Mouse (Mus musculus) forebrain, embryonic 11.5 days (tissue): ENCODE measurements at regions not wholly inside any gene's neighbourhood (a gene's known extent, or its start where the extent isn't known, plus 50 kb on each side); places are given as distances from the start of the nearest gene placed in this dataset.

Experiments used
- ATAC-seq: fragments of 200-750 bp; cut with Nextera tagmentation; replicated peaks from 2 replicates; pipeline ENCODE4 v1.8.0; 2017; ENCODE audit warnings: moderate TSS enrichment; ENCODE audit not compliant: low FRiP score
- DNase-seq: peaks from one replicate; pipeline ENCODE4 v3.0.0-alpha.2; 2017; ENCODE audit warnings: low spot score
- H3K27ac ChIP-seq: fragments of 300-500 bp; sonication (generic); 2 replicates; pipeline ENCODE4 v1.5.1; 2014; ENCODE audit warnings: low read depth, low read length
- H3K27me3 ChIP-seq: fragments of 300-500 bp; sonication (generic); 2 replicates; pipeline ENCODE4 v1.6.1; 2014; ENCODE audit warnings: mild to moderate bottlenecking, low read length, mixed read lengths; ENCODE audit not compliant: control insufficient read depth, insufficient read depth
- H3K36me3 ChIP-seq: fragments of 300-500 bp; sonication (generic); 2 replicates; pipeline ENCODE4 v1.6.1; 2014; ENCODE audit warnings: mild to moderate bottlenecking, low read length, moderate library complexity, mixed read lengths; ENCODE audit not compliant: control insufficient read depth, insufficient read depth
- H3K4me1 ChIP-seq: fragments of 300-500 bp; sonication (generic); replicated peaks from 2 replicates; pipeline ENCODE4 v1.6.1; 2014; ENCODE audit warnings: low read length, mixed read lengths; ENCODE audit not compliant: control insufficient read depth, insufficient read depth
- H3K4me2 ChIP-seq: fragments of 300-500 bp; sonication (generic); 2 replicates; pipeline ENCODE4 v1.6.1; 2014; ENCODE audit warnings: low read depth, mild to moderate bottlenecking, low read length, moderate library complexity, mixed read lengths; ENCODE audit not compliant: severe bottlenecking
- H3K4me3 ChIP-seq: fragments of 300-500 bp; sonication (generic); 2 replicates; pipeline ENCODE4 v1.5.1; 2014; ENCODE audit warnings: low read depth, low read length
- H3K9ac ChIP-seq: fragments of 300-500 bp; sonication (generic); 2 replicates; pipeline ENCODE4 v1.6.1; 2014; ENCODE audit warnings: low read length
- H3K9me3 ChIP-seq: fragments of 300-500 bp; sonication (generic); 2 replicates; pipeline ENCODE4 v1.6.1; 2016; ENCODE audit warnings: low read length, mixed read lengths; ENCODE audit not compliant: control insufficient read depth
- WGBS: fragments of 180-500 bp; shearing (Covaris S2); extraction: QIAGEN DNeasy Blood & Tissue Kit; methylation state at CpG from one replicate; pipeline ENCODE4 v1.1.7; 2014; 5-methylcytosine and 5-hydroxymethylcytosine counted together

DNA sequence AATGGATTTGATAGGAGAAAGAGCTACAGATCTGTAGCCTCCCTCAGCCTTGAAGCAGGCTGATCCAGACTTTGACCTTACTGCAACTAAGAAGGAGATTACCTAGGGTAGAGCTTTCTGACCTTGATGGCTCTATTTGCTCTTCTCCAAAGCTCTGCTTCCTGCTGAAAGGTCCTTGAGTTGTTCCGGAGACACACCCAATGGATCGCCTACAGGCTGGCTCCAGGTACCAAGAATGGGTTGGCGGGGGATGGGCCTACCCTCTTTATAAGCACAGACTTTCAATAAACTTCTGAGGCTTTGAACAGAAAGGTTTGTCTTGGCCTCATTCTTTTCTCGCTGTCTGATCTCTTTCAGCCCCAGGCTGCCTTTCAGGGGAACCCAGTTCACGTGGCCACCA, 901.0 kb downstream of the Cdh8 start:
- ATAC-seq (no peak), DNase-seq (no peak)
- WGBS: 81% methylated on average over 5 of the region's 5 CpGs
- H3K4me3 ChIP-seq: no peak overlapping the region
- H3K4me1 ChIP-seq: no peaks in the 10 kb centered on the region
- no peak overlapping the region for H3K9ac ChIP-seq
- no peak overlapping the region for H3K27ac ChIP-seq
- no peaks in the 10 kb centered on the region for H3K27me3 ChIP-seq
- no peaks in the 10 kb centered on the region for H3K9me3 ChIP-seq
- no peaks in the 10 kb centered on the region for H3K36me3 ChIP-seq
- H3K4me2 ChIP-seq: no peak overlapping the region

DNA sequence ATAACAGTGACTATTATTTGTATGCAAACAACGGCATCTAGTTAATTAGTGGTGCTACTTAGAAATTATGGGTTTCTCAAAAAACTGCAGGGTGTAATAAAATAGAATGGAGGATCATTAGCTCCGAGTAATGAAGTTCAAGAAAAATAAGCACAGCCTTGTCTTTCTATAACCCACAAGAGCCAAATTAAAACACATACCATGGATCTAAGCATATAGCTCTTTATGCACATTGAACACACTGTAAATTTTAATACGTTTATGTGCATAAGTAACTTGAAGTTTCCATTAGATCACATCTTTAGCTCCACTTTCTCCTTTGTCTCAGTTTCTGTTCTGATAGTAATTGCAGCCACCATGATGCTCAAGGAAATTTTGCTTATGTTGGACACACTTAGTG, 919.5 kb downstream of the Cdh8 start:
- Histone ChIP-seq H3K4me2 (no peak overlapping the region), H3K27ac (no peak overlapping the region), H3K36me3 (no peaks in the 10 kb centered on the region), H3K9me3 (no peaks in the 10 kb centered on the region), H3K27me3 (no peaks in the 10 kb centered on the region), H3K4me3 (no peak overlapping the region), H3K9ac (no peak overlapping the region), H3K4me1 (no peaks in the 10 kb centered on the region)
- 62% methylated on average over 3 of the region's 3 CpGs for WGBS
- ATAC-seq: no peak
- DNase-seq: no peak

DNA sequence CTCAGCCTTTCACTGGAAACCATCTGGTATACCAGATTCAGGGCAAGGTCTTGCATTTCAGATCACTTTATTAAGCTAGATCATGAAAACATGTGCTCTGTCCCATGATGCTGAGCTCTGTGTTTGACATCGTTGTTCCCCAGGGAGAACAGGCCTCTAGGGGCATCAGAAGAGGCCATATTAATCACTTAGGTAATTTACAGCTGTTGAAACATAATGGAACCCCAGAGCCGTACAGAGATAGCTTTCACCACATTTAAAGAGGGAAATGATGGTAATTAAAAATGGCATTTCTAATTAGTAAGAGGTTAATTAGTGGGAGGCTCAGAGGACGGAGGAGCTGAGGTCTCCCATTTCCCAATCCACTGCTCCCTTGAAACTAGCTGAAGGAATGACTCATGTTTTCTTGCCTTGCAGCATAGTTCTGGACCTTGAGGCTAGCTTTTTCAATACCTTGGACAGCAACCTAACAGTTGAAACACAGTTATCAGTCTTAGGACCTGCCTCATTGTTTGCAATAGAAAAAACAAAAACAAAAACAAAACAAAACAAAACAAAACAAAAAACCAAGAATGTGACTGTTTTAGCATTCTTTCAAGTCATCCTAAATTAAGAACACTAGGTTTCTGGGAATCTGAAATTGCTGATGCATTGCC, 952.8 kb downstream of the Cdh8 start:
- DNase-seq: no peak
- no peaks in the 10 kb centered on the region for H3K9me3 ChIP-seq
- no peak overlapping the region for H3K27ac ChIP-seq
- 47% methylated on average over 3 of the region's 3 CpGs for WGBS
- ATAC-seq: peak; percentile 80
- H3K4me1 ChIP-seq: no peaks in the 10 kb centered on the region
- no peak overlapping the region for H3K9ac ChIP-seq
- H3K4me3 ChIP-seq: no peak overlapping the region
- no peaks in the 10 kb centered on the region for H3K36me3 ChIP-seq
- H3K27me3 ChIP-seq: no peaks in the 10 kb centered on the region
- no peak overlapping the region for H3K4me2 ChIP-seq

DNA sequence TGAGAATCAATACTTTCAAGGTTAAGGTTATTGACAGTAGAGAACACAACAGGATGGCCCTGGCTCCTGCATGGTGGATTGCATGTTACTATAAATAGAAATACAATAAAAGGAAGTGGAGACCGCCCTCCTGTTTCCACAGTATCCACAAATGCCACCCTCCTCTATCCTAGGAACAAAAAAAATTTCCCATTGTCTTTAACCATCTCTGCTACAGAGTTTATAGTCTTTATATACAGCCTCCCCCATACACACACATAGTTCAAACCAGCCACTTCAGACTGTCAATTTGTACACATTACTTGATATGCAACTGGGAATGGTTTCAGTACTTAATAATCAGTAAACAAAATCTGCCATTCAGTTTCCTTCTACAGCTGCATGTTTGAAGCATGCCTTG, 960.7 kb downstream of the Cdh8 start:
- no peaks in the 10 kb centered on the region for H3K27me3 ChIP-seq
- H3K9ac ChIP-seq: no peak overlapping the region
- ATAC-seq: no peak
- H3K36me3 ChIP-seq: no peaks in the 10 kb centered on the region
- no peak overlapping the region for H3K27ac ChIP-seq
- H3K4me3 ChIP-seq: no peak overlapping the region
- no peaks in the 10 kb centered on the region for H3K9me3 ChIP-seq
- H3K4me2 ChIP-seq: no peak overlapping the region
- no peak for DNase-seq
- 88% methylated on average over 1 of the region's 1 CpGs for WGBS
- H3K4me1 ChIP-seq: no peaks in the 10 kb centered on the region
